Mouse (Mus musculus) CD8-positive naive resting alpha-beta T cell, adult 2 months (primary cell): ENCODE data around the gene Aldh9a1.
A peak's percentile ranks its signal among the peaks of the same experiment; 100 is the strongest.

Experiments
- DNase-seq, 2 experiments: peaks; one replicate each; pipeline ENCODE4 v3.0.0; 2022; ENCODE audit warnings: low read depth in 2 of 2, low spot score in 2 of 2

The Aldh9a1 gene

DNA sequence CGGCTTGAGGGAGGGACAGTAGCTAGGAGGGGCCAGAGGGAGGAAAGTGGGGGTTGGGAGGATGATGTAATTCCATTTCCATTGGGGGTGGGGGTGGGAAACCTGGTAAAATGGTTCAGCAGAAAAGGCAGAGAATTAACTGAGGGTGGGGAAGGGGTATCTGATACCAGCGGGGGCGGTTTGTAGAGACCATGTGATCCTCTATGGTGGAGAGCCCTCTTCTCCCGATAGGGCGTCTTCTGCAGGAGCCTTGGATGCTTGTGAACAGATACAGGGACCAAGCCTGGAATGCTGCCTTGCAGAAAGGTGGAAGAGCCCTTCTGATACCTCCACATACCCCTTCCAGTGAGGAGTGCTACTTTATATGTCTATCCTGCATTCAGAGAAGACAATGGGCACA is 33.4 kb downstream of the Aldh9a1 start:
- DNase-seq = no peak

DNA sequence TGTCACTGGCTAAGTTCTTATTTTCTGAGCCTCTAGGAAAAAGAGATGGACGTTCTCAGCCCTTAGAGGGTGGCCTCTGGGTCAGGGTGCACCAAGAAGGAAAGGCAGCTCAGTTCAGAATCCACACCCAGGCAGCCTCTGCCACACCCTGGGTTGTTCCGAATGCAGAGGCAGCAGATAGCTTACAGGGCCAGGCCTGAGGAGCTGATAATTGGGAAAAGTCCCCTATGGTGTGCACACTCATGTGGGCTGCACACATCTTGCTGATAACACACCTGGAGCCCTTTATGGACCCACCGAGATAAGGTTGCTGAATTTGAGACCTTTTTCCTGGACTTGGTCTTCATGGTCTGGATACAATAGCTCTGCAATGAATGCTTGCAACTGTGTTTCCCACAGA is 34.4 kb downstream of the Aldh9a1 start:
- no peak for DNase-seq

- no peak for DNase-seq
These were observed 35.4 kb downstream of the Aldh9a1 start for GRCm38 (mm10) chr1:167385211-167385610.

GRCm38 (mm10) chr1:167385636-167386035 is 35.8 kb downstream of the Aldh9a1 start:
- DNase-seq = no peak

DNA sequence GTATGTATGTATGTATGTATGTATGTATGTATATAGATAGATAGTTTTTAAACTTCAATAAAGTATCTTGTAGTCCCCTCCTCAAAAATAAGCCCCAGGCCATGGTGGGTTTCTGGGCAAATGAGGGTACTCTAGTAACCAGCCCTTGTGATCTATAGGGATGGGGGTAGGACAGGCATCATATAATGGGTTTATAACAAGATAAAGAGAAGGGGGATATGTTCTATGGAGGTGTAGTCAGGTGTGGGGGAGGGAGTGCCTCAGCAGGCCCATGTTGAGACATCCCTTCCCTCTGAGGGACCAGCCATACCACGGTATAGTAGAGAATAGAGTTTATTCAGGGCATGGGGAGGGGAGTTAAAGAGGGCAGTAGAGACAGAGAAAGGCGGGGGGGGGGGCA is 36.7 kb downstream of the Aldh9a1 start:
- no peak for DNase-seq

DNA sequence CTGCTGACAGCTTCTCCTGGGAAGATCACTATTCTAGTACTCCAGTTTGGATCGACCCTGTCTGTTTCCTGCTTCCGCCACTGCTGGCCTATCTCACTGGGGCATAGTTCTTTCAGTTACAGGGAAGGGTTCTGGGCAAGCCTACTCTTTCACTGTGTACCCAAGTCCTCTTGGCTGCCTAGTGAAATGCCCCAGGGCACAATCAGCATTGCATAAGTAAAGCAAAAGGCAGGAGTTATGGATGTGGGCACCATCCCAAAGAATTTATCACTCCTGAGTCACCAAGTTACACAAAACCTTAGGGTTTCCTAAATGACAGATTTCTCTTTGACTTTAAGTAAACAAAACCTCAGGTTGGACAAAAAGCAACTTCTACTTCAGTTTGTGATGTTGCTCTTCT is 37.5 kb downstream of the Aldh9a1 start:
- no peak for DNase-seq

- DNase-seq = no peak
These were observed 38.0 kb downstream of the Aldh9a1 start for GRCm38 (mm10) chr1:167387796-167388195.

GRCm38 (mm10) chr1:167388571-167388970 is 38.8 kb downstream of the Aldh9a1 start:
- no peak for DNase-seq

- DNase-seq = no peak
These were observed 39.8 kb downstream of the Aldh9a1 start for GRCm38 (mm10) chr1:167389584-167389983.

GRCm38 (mm10) chr1:167390381-167390780 is 40.6 kb downstream of the Aldh9a1 start:
- no peak for DNase-seq

- DNase-seq = no peak
These were observed 41.5 kb downstream of the Aldh9a1 start for GRCm38 (mm10) chr1:167391241-167391640.

DNA sequence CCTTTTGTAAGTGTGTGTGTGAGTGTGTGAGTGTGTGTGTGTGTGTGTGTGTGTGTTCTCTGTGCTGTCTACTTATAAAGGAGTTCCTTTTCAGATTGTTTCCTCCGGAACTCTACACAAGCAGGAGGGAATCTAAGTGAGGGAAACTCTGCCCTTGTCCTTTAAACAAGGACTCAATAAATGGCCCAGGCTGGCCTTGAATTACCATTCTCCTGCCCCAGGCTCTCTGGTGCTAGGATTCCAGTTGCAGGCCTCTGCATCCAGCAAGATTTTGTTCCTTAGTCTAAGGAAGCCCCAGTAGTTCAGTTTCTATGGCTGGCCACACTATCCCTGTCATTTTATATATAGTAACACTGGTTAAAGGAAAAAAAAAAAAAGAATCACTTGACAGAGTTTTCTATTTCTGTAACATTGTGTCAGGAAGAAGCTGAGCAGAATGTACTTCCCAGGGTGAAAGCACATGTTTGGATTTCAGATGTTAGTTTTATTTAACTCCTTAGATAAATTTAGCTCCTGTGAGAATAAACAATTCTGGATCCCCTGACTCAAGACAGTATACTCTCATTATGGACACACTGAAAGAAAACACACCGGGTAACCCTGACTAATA is 42.3 kb downstream of the Aldh9a1 start:
- DNase-seq = no peak

- DNase-seq = no peak
These were observed 42.9 kb downstream of the Aldh9a1 start for GRCm38 (mm10) chr1:167392687-167393086.

- DNase-seq = no peak
These were observed 43.5 kb downstream of the Aldh9a1 start for GRCm38 (mm10) chr1:167393281-167393680.

DNA sequence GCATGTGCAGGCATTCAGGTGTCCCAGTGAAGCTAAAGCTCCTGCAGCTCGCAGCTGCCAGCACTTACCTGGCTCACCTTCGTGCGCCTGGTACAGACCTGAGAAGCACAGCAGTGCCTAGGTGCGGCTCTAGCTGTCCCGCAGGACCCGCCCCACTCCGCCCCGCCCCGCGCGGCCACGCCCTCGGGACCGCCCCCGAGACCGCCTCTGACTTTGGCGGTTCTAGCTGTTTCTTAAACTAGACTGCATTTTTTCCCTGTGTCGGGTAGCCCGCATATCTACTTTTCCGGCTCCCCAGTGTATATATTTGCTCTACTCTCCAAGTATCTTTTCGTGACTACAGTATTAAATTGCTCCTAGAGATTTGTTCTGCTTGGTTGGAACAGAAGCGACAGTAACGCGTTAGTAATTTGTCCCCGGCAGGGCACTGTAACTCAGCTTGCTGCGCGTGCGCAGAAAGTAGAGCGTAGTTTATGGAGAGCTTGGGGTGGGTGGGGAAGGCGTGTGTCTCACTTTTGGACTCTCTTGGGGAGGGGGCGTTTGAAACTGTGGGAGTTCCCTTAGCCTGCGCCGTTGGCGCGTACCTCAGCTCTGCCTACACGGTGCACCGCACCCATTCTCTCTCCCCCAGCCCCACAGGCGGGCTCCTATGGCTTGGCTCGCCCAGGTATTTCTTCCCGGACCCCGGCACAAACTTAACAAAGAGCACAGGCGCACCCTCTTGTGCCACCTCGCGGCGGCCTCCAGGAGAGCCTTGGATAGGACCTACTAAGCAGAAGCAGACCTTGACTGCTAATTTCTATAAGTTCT is 44.1 kb downstream of the Aldh9a1 start, which contains the start of gene Mgst3:
Mgst3 (minus strand) TSS at position 159 of the 810 bp plus-strand sequence.
- peak; percentile 91 to 97 for DNase-seq

- no peak for DNase-seq
These were observed 55.4 kb downstream of the Aldh9a1 start for GRCm38 (mm10) chr1:167405237-167405636.

GRCm38 (mm10) chr1:167409601-167410000 is 59.8 kb downstream of the Aldh9a1 start:
- DNase-seq = no peak

- no peak for DNase-seq
These were observed 62.4 kb downstream of the Aldh9a1 start for GRCm38 (mm10) chr1:167411991-167412715.

DNA sequence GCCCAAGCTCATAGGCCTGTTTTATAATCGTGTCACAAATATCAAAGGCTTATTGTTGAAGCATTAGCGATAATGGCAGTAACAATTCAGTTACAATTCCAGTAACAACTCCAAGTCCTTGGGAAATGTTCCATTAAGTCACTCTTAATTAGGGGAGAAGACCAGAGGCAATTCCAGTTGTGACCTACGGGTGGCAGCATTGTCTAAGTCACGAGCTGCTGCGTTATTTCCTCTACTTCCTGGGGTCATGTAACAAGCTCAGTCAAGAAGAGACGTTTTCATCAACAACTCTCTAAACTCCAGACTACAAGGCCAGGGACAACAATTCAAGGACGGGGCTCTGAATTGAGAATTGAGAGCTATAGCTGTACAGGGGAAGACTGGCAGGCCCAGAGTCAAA is 65.1 kb downstream of the Aldh9a1 start:
- peak; percentile 24 to 55 for DNase-seq
